Mouse (Mus musculus) skeletal muscle tissue, adult 2 months (tissue): ENCODE results near the gene Exosc5.

Source experiments
- DNase-seq: peaks from one replicate; pipeline ENCODE4 v3.0.0-alpha.2; 2012; ENCODE audit warnings: low read depth, low spot score

Exosc5 gene

GRCm38 (mm10) chr7:25636373-25636772, 22.6 kb upstream of the Exosc5 start:
- DNase-seq = peak; percentile 35

GRCm38 (mm10) chr7:25637099-25637498, 21.9 kb upstream of the Exosc5 start:
- no peak for DNase-seq

- no peak for DNase-seq
Measured at GRCm38 (mm10) chr7:25639754-25640153, 19.2 kb upstream of the Exosc5 start.

- no peak for DNase-seq
Measured at GRCm38 (mm10) chr7:25644136-25644535, 14.8 kb upstream of the Exosc5 start.

- no peak for DNase-seq
Measured at GRCm38 (mm10) chr7:25644631-25645030, 14.3 kb upstream of the Exosc5 start.

- no peak for DNase-seq
Measured at GRCm38 (mm10) chr7:25645074-25645473, 13.9 kb upstream of the Exosc5 start.

- DNase-seq = no peak
Measured at GRCm38 (mm10) chr7:25647574-25648123, 11.3 kb upstream of the Exosc5 start.

- no peak for DNase-seq
Measured at GRCm38 (mm10) chr7:25649839-25650238, 9.1 kb upstream of the Exosc5 start.

GRCm38 (mm10) chr7:25651281-25651680, 7.7 kb upstream of the Exosc5 start:
- no peak for DNase-seq

GRCm38 (mm10) chr7:25652244-25652759, 6.7 kb upstream of the Exosc5 start:
- no peak for DNase-seq

- DNase-seq = peak; percentile 47
Measured at GRCm38 (mm10) chr7:25655601-25656428, 3.1 kb upstream of the Exosc5 start.

GRCm38 (mm10) chr7:25657785-25658184, 1.2 kb upstream of the Exosc5 start:
- no peak for DNase-seq

GRCm38 (mm10) chr7:25666381-25666780, 7.4 kb downstream of the Exosc5 start:
- DNase-seq = no peak

GRCm38 (mm10) chr7:25669158-25669557, 10.2 kb downstream of the Exosc5 start:
- DNase-seq = no peak

- DNase-seq = no peak
Measured at GRCm38 (mm10) chr7:25669631-25670030, 10.7 kb downstream of the Exosc5 start.

- DNase-seq = no peak
Measured at GRCm38 (mm10) chr7:25670096-25670495, 11.1 kb downstream of the Exosc5 start.

GRCm38 (mm10) chr7:25671686-25672085, 12.7 kb downstream of the Exosc5 start:
- DNase-seq = no peak

- no peak for DNase-seq
Measured at GRCm38 (mm10) chr7:25672442-25672841, 13.5 kb downstream of the Exosc5 start.

GRCm38 (mm10) chr7:25674297-25674696, 15.3 kb downstream of the Exosc5 start:
- DNase-seq = no peak

- DNase-seq = no peak
Measured at GRCm38 (mm10) chr7:25674719-25675300, 15.8 kb downstream of the Exosc5 start, which contains the start of gene Tmem91. TSS of gene Tmem91 (minus strand) at chr7:25675166.

GRCm38 (mm10) chr7:25675405-25675804, 16.4 kb downstream of the Exosc5 start:
- no peak for DNase-seq

- peak; percentile 60 for DNase-seq
Measured at GRCm38 (mm10) chr7:25676085-25676781, 17.3 kb downstream of the Exosc5 start.
